Comparison of ENCODE assay signal across 19 mouse cellular contexts in the genomic region with DNA sequence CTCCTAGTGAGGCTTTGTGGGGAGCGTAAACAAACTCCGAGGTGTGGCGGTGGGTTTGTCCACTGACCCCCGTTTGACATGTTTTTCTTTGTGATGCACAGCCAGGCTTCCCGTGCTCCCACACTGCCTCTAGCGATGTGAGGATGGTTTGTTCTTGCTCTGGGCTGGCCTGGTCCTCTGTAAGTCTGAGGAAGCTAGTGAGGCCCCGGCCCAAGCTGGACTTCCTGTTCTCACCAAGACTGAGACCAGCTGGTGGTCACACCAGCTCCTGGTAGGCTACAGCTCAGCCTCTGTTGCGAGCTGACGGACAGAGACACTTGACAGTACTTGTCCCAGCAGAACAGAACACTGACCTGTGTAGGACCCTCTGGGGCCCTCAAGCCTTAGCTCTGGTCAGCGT. TPM values are rescaled to one million over a fixed set of nuclear protein-coding genes. Genes with fewer than 3 reads are reported as not detected.
"Had no signal": no experiment of that assay in that cellular context is flagged by ENCODE, and none has a peak within 500 bp of the region (broad histone marks: within the 10 kb centered on the region; RNA-seq: fewer than 3 reads in every experiment).

No protein-coding gene starts in this region.

- H3K9me3 ChIP-seq: hindbrain, embryonic 15.5 days; limb, embryonic 13.5 days; midbrain, embryonic 10.5 days; neural tube, embryonic 15.5 days; stomach, embryonic 15.5 days had no signal

- H3K27ac ChIP-seq: hindbrain, embryonic 15.5 days; layer of hippocampus, adult 2 months; limb, embryonic 13.5 days; liver, embryonic 14.5 days; midbrain, embryonic 10.5 days; neural tube, embryonic 15.5 days; stomach, embryonic 15.5 days had no signal

- H3K4me2 ChIP-seq: hindbrain, embryonic 15.5 days; limb, embryonic 13.5 days; neural tube, embryonic 15.5 days; stomach, embryonic 15.5 days had no signal

- H3K9ac ChIP-seq: hindbrain, embryonic 15.5 days; limb, embryonic 13.5 days; liver, embryonic 14.5 days; neural tube, embryonic 15.5 days; stomach, embryonic 15.5 days had no signal

- H3K4me1 ChIP-seq: hindbrain, embryonic 15.5 days; neural tube, embryonic 15.5 days had no signal

- H3K36me3 ChIP-seq: stomach, embryonic 15.5 days had no signal

- H3K4me3 ChIP-seq: hindbrain, embryonic 15.5 days; layer of hippocampus, adult 2 months; limb, embryonic 13.5 days; midbrain, embryonic 10.5 days; myocyte; neural tube, embryonic 15.5 days; stomach, embryonic 15.5 days had no signal

- H3K27me3 ChIP-seq: hindbrain, embryonic 15.5 days; limb, embryonic 13.5 days; neural tube, embryonic 15.5 days; stomach, embryonic 15.5 days had no signal

- DNase-seq: kidney, adult 2 months; left cerebral cortex, postnatal 4 days; lung, adult 18-20 months; lung, postnatal 10 days; midbrain, embryonic 14.5 days; right cerebral cortex, adult 18-20 months; spleen, adult 18-20 months; thymus, postnatal 36 days had no signal

RNA-seq across cellular contexts. Expression of a gene that starts 42.7 kb away (rescaled TPM):
- polyA plus RNA-seq: hindbrain, embryonic 15.5 days; kidney, adult 2 months; liver, adult 2 months; liver, embryonic 14.5 days; midbrain, embryonic 14.5 days; neural tube, embryonic 11.5 days; neural tube, embryonic 15.5 days; stomach, embryonic 15.5 days; thymus, postnatal 0 days had no signal
